Comparison of ENCODE assay signal across 11 mouse cellular contexts in genomic region chr5:117284029-117284428, GRCm38 (mm10). TPM values are rescaled to one million over a fixed set of nuclear protein-coding genes. Genes with fewer than 3 reads are reported as not detected.
DNase-seq lines count a peak whose midpoint lies in the region; ATAC-seq and TF ChIP-seq lines count a peak whose summit lies in the region.
"Had no signal": no experiment of that assay in that cellular context is flagged by ENCODE, and none has a peak within 500 bp of the region (broad histone marks: within the 10 kb centered on the region; RNA-seq: fewer than 3 reads in every experiment).

No protein-coding gene starts in this region.

- TF ChIP-seq POLR2A in testis, adult 2 months (IDR thresholded peaks at IDR 0.05; ENCODE audit: control insufficient read depth, low read depth, low read length) = peak; percentile 11; the same call in 1 of the 2 replicates

- H3K4me1 ChIP-seq in hindbrain, embryonic 12.5 days = peaks cover 33% of the 10 kb centered on the region
- peaks cover 30% of the 10 kb centered on the region for H3K4me1 ChIP-seq in hindbrain, embryonic 10.5 days (replicated peaks)
- peaks cover 19% of the 10 kb centered on the region; the same call in 1 of the 2 replicates for H3K4me1 ChIP-seq in forebrain, postnatal 0 days (ENCODE audit: insufficient read depth)
- peaks cover 19% of the 10 kb centered on the region for H3K4me1 ChIP-seq in testis, adult 2 months (ENCODE audit: control insufficient read depth, insufficient read depth, low read length)

- no peaks in the 10 kb centered on the region for H3K9me3 ChIP-seq in hindbrain, embryonic 12.5 days (replicated peaks)
- H3K9me3 ChIP-seq in hindbrain, embryonic 10.5 days = no peaks in the 10 kb centered on the region
- H3K9me3 ChIP-seq in forebrain, postnatal 0 days (ENCODE audit: low read length) = no peaks in the 10 kb centered on the region

- peaks cover 46% of the 10 kb centered on the region for H3K36me3 ChIP-seq in hindbrain, embryonic 12.5 days
- peaks cover 66% of the 10 kb centered on the region for H3K36me3 ChIP-seq in hindbrain, embryonic 10.5 days
- H3K36me3 ChIP-seq in forebrain, postnatal 0 days (ENCODE audit: insufficient read depth) = peaks cover 29% of the 10 kb centered on the region
- peaks cover 2% of the 10 kb centered on the region for H3K36me3 ChIP-seq in testis, adult 2 months (ENCODE audit: control insufficient read depth, insufficient read depth, low read length)

- ATAC-seq in hindbrain, embryonic 12.5 days (ENCODE audit: low FRiP score) = peak; percentile 11; the same call in 1 of the 2 replicates
- peak; percentile 19 for ATAC-seq in forebrain, postnatal 0 days
- ATAC-seq: liver, postnatal 0 days had no signal

- peak overlapping the region; percentile 52; the same call in 1 of the 2 replicates for H3K27ac ChIP-seq in hindbrain, embryonic 12.5 days
- H3K27ac ChIP-seq in hindbrain, embryonic 10.5 days = no peak overlapping the region
- H3K27ac ChIP-seq in forebrain, postnatal 0 days (ENCODE audit: low read depth, low read length) = no peak overlapping the region
- no peak overlapping the region for H3K27ac ChIP-seq in testis, adult 2 months (ENCODE audit: control insufficient read depth, insufficient read depth, low read depth, low read length)

- 73% methylated on average over 9 of the region's 9 CpGs for WGBS in hindbrain, embryonic 12.5 days
- WGBS in hindbrain, embryonic 10.5 days = 82% methylated on average over 9 of the region's 9 CpGs
- WGBS in forebrain, postnatal 0 days = 32% methylated on average over 9 of the region's 9 CpGs

- H3K4me3 ChIP-seq in hindbrain, embryonic 12.5 days = no peak overlapping the region
- no peak overlapping the region for H3K4me3 ChIP-seq in hindbrain, embryonic 10.5 days
- H3K4me3 ChIP-seq in forebrain, postnatal 0 days (ENCODE audit: low read depth, low read length) = no peak overlapping the region
- H3K4me3 ChIP-seq in testis, adult 2 months (ENCODE audit: control insufficient read depth, low read depth, low read length) = no peak overlapping the region

- no peak overlapping the region for H3K4me2 ChIP-seq in hindbrain, embryonic 12.5 days (replicated peaks)
- no peak overlapping the region for H3K4me2 ChIP-seq in forebrain, postnatal 0 days (ENCODE audit: low read depth)

- peaks cover 3% of the 10 kb centered on the region; the same call in 1 of the 2 replicates for H3K27me3 ChIP-seq in hindbrain, embryonic 12.5 days
- peaks cover 11% of the 10 kb centered on the region for H3K27me3 ChIP-seq in hindbrain, embryonic 10.5 days (ENCODE audit: insufficient read depth, poor library complexity, severe bottlenecking)
- H3K27me3 ChIP-seq in forebrain, postnatal 0 days (ENCODE audit: insufficient read depth, low read length) = no peaks in the 10 kb centered on the region
- no peaks in the 10 kb centered on the region for H3K27me3 ChIP-seq in testis, adult 2 months (ENCODE audit: control insufficient read depth, insufficient read depth, low read length)

- no peak for TF ChIP-seq CTCF in forebrain, postnatal 0 days (IDR thresholded peaks at IDR 0.05; ENCODE audit: low read depth)
- TF ChIP-seq CTCF in testis, adult 2 months (IDR thresholded peaks at IDR 0.05; ENCODE audit: control insufficient read depth, insufficient read depth, insufficient replicate concordance, low read depth, low read length) = no peak

- no peak overlapping the region for H3K9ac ChIP-seq in hindbrain, embryonic 12.5 days
- H3K9ac ChIP-seq in forebrain, postnatal 0 days = no peak overlapping the region
- H3K9ac ChIP-seq: liver, postnatal 0 days had no signal

- DNase-seq in hindbrain, embryonic 10.5 days (ENCODE audit: low spot score) = no peak
- DNase-seq in right cerebral cortex, postnatal 10 days (ENCODE audit: low spot score in 2 of 2) = peak; percentile 79
- no peak for DNase-seq in right cerebral cortex, postnatal 14 days
- DNase-seq in forebrain, postnatal 0 days = peak; percentile 39
- DNase-seq in spleen, postnatal 14 days (ENCODE audit: low spot score in 2 of 2) = no peak
- no peak for DNase-seq in spleen, adult 12 weeks (ENCODE audit: low spot score)
- DNase-seq: kidney, postnatal 14 days; liver, postnatal 0 days; thymus, postnatal 25 days had no signal

RNA-seq across cellular contexts. Expression of gene Pebp1, which starts 3.4 kb away (rescaled TPM):
- 793 and 794 TPM in 2 replicates for polyA plus RNA-seq in hindbrain, embryonic 12.5 days (2016; fragmentation: Nextera tagmentation; extraction: Ambion mirVana)
- polyA plus RNA-seq in hindbrain, embryonic 10.5 days (2016; fragmentation: Nextera tagmentation; extraction: Ambion mirVana) = 928 and 949 TPM in 2 replicates
- total RNA-seq in forebrain, postnatal 0 days (2014; rRNA removed) = 1,357 and 1,641 TPM in 2 replicates
- 1,186 and 1,234 TPM in 2 replicates for polyA plus RNA-seq in forebrain, postnatal 0 days (2015; fragmentation: Nextera tagmentation; extraction: Ambion mirVana)
- 3,275 and 4,574 TPM in 2 replicates for polyA plus RNA-seq in testis, adult 2 months (2012; rRNA removed)

RNA-seq across cellular contexts. Expression of gene Vsig10, which starts 34.9 kb away (rescaled TPM):
- polyA plus RNA-seq in hindbrain, embryonic 12.5 days (2016; fragmentation: Nextera tagmentation; extraction: Ambion mirVana) = 3.7 and 4.1 TPM in 2 replicates
- polyA plus RNA-seq in hindbrain, embryonic 10.5 days (2016; fragmentation: Nextera tagmentation; extraction: Ambion mirVana) = 1.8 and 3.4 TPM in 2 replicates
- total RNA-seq in forebrain, postnatal 0 days (2014; rRNA removed) = 1.0 and 1.4 TPM in 2 replicates
- 0.77 and 1.4 TPM in 2 replicates for polyA plus RNA-seq in forebrain, postnatal 0 days (2015; fragmentation: Nextera tagmentation; extraction: Ambion mirVana)
- 13.0 and 16.6 TPM in 2 replicates for polyA plus RNA-seq in testis, adult 2 months (2012; rRNA removed)

Comparison
In these comparisons a context has a peak if more than half of its experiments do, and no peak if none do; other contexts are left out.
1. DNase-seq: peak in right cerebral cortex, postnatal 10 days (2 of 2) and forebrain, postnatal 0 days (single experiment); none in hindbrain, embryonic 10.5 days (single experiment), right cerebral cortex, postnatal 14 days (single experiment), spleen, postnatal 14 days (0 of 2) and spleen, adult 12 weeks (single experiment).